Comparison of ENCODE assay signal across 10 mouse cellular contexts in the genomic region with DNA sequence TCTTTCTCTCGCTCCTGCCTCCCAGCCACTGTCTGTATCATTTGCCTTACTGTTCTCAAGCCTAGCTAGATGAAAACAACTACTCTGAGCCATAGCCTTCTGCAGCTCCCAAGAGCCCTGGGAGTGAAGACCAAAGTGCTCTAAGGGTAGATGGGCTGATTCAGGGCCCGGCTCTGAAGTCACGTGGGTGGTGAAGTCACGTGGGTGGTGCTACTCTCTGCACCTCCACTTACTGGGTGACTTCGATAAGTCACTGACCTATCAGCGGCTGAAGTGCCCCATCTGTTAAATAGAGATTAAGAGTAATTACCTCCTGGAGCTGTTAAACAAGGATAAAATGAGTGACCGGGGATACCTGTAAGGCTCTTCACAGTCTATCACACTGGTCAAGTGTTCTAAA. TPM values are rescaled to one million over a fixed set of nuclear protein-coding genes. Genes with fewer than 3 reads are reported as not detected.
DNase-seq lines count a peak whose midpoint lies in the region; ATAC-seq and TF ChIP-seq lines count a peak whose summit lies in the region.
"Had no signal": no experiment of that assay in that cellular context is flagged by ENCODE, and none has a peak within 500 bp of the region (broad histone marks: within the 10 kb centered on the region; RNA-seq: fewer than 3 reads in every experiment).

No protein-coding gene starts in this region.

- peaks cover 17% of the 10 kb centered on the region for H3K27me3 ChIP-seq in midbrain, embryonic 13.5 days
- peaks cover 6% of the 10 kb centered on the region for H3K27me3 ChIP-seq in midbrain, postnatal 0 days (ENCODE audit: insufficient read depth, low read length)
- no peaks in the 10 kb centered on the region for H3K27me3 ChIP-seq in intestine, embryonic 16.5 days (replicated peaks; ENCODE audit: control insufficient read depth, insufficient read depth, low read length)

- H3K4me1 ChIP-seq in midbrain, embryonic 13.5 days (replicated peaks), result peaks cover 17% of the 10 kb centered on the region
- H3K4me1 ChIP-seq in midbrain, postnatal 0 days (ENCODE audit: insufficient read depth, low read length), result 0 out of 2 replicates have a peak, but pooled peaks cover 4% of the 10 kb centered on the region
- H3K4me1 ChIP-seq in intestine, embryonic 16.5 days (ENCODE audit: control insufficient read depth, insufficient read depth, low read length), result peaks cover 5% of the 10 kb centered on the region; the same call in 1 of the 2 replicates

- 70% methylated on average over 7 of the region's 7 CpGs for WGBS in midbrain, embryonic 13.5 days
- 81% methylated on average over 7 of the region's 7 CpGs for WGBS in midbrain, postnatal 0 days
- WGBS in intestine, embryonic 16.5 days, result 44% methylated on average over 7 of the region's 7 CpGs

- no peak overlapping the region for H3K4me2 ChIP-seq in midbrain, embryonic 13.5 days (replicated peaks)
- H3K4me2 ChIP-seq in midbrain, postnatal 0 days (ENCODE audit: low read depth, low read length, poor library complexity, severe bottlenecking), result no peak overlapping the region
- no peak overlapping the region for H3K4me2 ChIP-seq in intestine, embryonic 16.5 days (ENCODE audit: low read depth, low read length)
- H3K4me2 ChIP-seq: limb, embryonic 13.5 days had no signal

- no peak overlapping the region for H3K4me3 ChIP-seq in midbrain, embryonic 13.5 days (replicated peaks)
- H3K4me3 ChIP-seq in midbrain, postnatal 0 days (ENCODE audit: low read depth, low read length), result no peak overlapping the region
- no peak overlapping the region for H3K4me3 ChIP-seq in intestine, embryonic 16.5 days (ENCODE audit: low read length)
- no peak overlapping the region for H3K4me3 ChIP-seq in layer of hippocampus, adult 2 months
- H3K4me3 ChIP-seq: limb, embryonic 13.5 days had no signal

- ATAC-seq in midbrain, embryonic 13.5 days, result no peak
- no peak for ATAC-seq in midbrain, postnatal 0 days (ENCODE audit: low FRiP score)
- ATAC-seq in intestine, embryonic 16.5 days, result peak; percentile 63

- no peaks in the 10 kb centered on the region for H3K9me3 ChIP-seq in midbrain, embryonic 13.5 days
- H3K9me3 ChIP-seq in midbrain, postnatal 0 days (ENCODE audit: low read length), result no peaks in the 10 kb centered on the region
- no peaks in the 10 kb centered on the region for H3K9me3 ChIP-seq in intestine, embryonic 16.5 days (ENCODE audit: control insufficient read depth, low read length)
- H3K9me3 ChIP-seq: limb, embryonic 13.5 days had no signal

- H3K9ac ChIP-seq in midbrain, embryonic 13.5 days (replicated peaks), result no peak overlapping the region
- H3K9ac ChIP-seq in midbrain, postnatal 0 days (replicated peaks; ENCODE audit: low read length, poor library complexity, severe bottlenecking), result no peak overlapping the region
- no peak overlapping the region for H3K9ac ChIP-seq in intestine, embryonic 16.5 days (ENCODE audit: low read depth, low read length)

- peak; percentile 25 for DNase-seq in embryo, embryonic 11 days
- no peak for DNase-seq in embryo, embryonic 9.5 days (ENCODE audit: extremely low spot score)
- DNase-seq in midbrain, postnatal 0 days (ENCODE audit: low spot score), result no peak
- DNase-seq in spleen, postnatal 10 days (ENCODE audit: low spot score in 2 of 2), result peak; percentile 87 to 95
- DNase-seq in urinary bladder, postnatal 25 days (ENCODE audit: low spot score), result no peak
- no peak for DNase-seq in layer of hippocampus, adult 2 months (ENCODE audit: low spot score in 2 of 2)

- no peak for TF ChIP-seq CTCF in midbrain, postnatal 0 days (IDR thresholded peaks at IDR 0.05)
- no peak for TF ChIP-seq CTCF in layer of hippocampus, adult 2 months (conservative IDR thresholded peaks at IDR 0.05)

- H3K36me3 ChIP-seq in midbrain, embryonic 13.5 days, result peaks cover 30% of the 10 kb centered on the region
- H3K36me3 ChIP-seq in midbrain, postnatal 0 days (ENCODE audit: insufficient read depth, low read length), result peaks cover 24% of the 10 kb centered on the region
- peaks cover 15% of the 10 kb centered on the region; the same call in 1 of the 2 replicates for H3K36me3 ChIP-seq in intestine, embryonic 16.5 days (ENCODE audit: control insufficient read depth, insufficient read depth, low read length)

- H3K27ac ChIP-seq in midbrain, embryonic 13.5 days, result peak overlapping the region; percentile 30; the same call in 1 of the 2 replicates
- no peak overlapping the region for H3K27ac ChIP-seq in midbrain, postnatal 0 days (ENCODE audit: low read depth, low read length)
- peak overlapping the region; percentile 1; the same call in 1 of the 2 replicates for H3K27ac ChIP-seq in intestine, embryonic 16.5 days (ENCODE audit: low read length)
- H3K27ac ChIP-seq in layer of hippocampus, adult 2 months, result no peak overlapping the region
- H3K27ac ChIP-seq: limb, embryonic 13.5 days had no signal

RNA-seq across cellular contexts. Expression of gene Tnk1, which starts 4.5 kb away (rescaled TPM):
- polyA plus RNA-seq in midbrain, embryonic 13.5 days (2015; fragmentation: Nextera tagmentation; extraction: Ambion mirVana), result 0.27 and 0.31 TPM in 2 replicates
- not detected in 2 replicates for total RNA-seq in midbrain, postnatal 0 days (2014; rRNA removed)
- 0.16 TPM in 2 replicates for polyA plus RNA-seq in midbrain, postnatal 0 days (2015; fragmentation: Nextera tagmentation; extraction: Ambion mirVana)
- polyA plus RNA-seq in intestine, embryonic 16.5 days (2015; fragmentation: Nextera tagmentation; extraction: Ambion mirVana), result 20.5 and 23.5 TPM in 2 replicates
- total RNA-seq in layer of hippocampus, adult 2 months (2021), result not detected

RNA-seq across cellular contexts. Expression of gene Plscr3, which starts 7.8 kb away (rescaled TPM):
- polyA plus RNA-seq in midbrain, embryonic 13.5 days (2015; fragmentation: Nextera tagmentation; extraction: Ambion mirVana), result 55.0 and 56.3 TPM in 2 replicates
- 24.1 and 26.6 TPM in 2 replicates for total RNA-seq in midbrain, postnatal 0 days (2014; rRNA removed)
- 33.5 and 35.0 TPM in 2 replicates for polyA plus RNA-seq in midbrain, postnatal 0 days (2015; fragmentation: Nextera tagmentation; extraction: Ambion mirVana)
- polyA plus RNA-seq in intestine, embryonic 16.5 days (2015; fragmentation: Nextera tagmentation; extraction: Ambion mirVana), result 73.0 and 75.2 TPM in 2 replicates
- total RNA-seq in layer of hippocampus, adult 2 months (2021), result 10 to 100 TPM; 17.1 to 19.8 TPM

RNA-seq across cellular contexts. Expression of gene Tmem256, which starts 15.7 kb away (rescaled TPM):
- polyA plus RNA-seq in midbrain, embryonic 13.5 days (2015; fragmentation: Nextera tagmentation; extraction: Ambion mirVana), result 329 and 331 TPM in 2 replicates
- 95.5 and 103 TPM in 2 replicates for total RNA-seq in midbrain, postnatal 0 days (2014; rRNA removed)
- 349 and 370 TPM in 2 replicates for polyA plus RNA-seq in midbrain, postnatal 0 days (2015; fragmentation: Nextera tagmentation; extraction: Ambion mirVana)
- 470 and 476 TPM in 2 replicates for polyA plus RNA-seq in intestine, embryonic 16.5 days (2015; fragmentation: Nextera tagmentation; extraction: Ambion mirVana)
- total RNA-seq in layer of hippocampus, adult 2 months (2021), result 100 to 1,000 TPM; 113 to 114 TPM

RNA-seq across cellular contexts. Expression of gene Nlgn2, which starts 16.4 kb away (rescaled TPM):
- 20.5 and 21.3 TPM in 2 replicates for polyA plus RNA-seq in midbrain, embryonic 13.5 days (2015; fragmentation: Nextera tagmentation; extraction: Ambion mirVana)
- 117 and 137 TPM in 2 replicates for total RNA-seq in midbrain, postnatal 0 days (2014; rRNA removed)
- polyA plus RNA-seq in midbrain, postnatal 0 days (2015; fragmentation: Nextera tagmentation; extraction: Ambion mirVana), result 21.0 and 23.5 TPM in 2 replicates
- 3.4 and 4.1 TPM in 2 replicates for polyA plus RNA-seq in intestine, embryonic 16.5 days (2015; fragmentation: Nextera tagmentation; extraction: Ambion mirVana)
- total RNA-seq in layer of hippocampus, adult 2 months (2021), result 100 to 1,000 TPM; 197 to 201 TPM

RNA-seq across cellular contexts. Expression of gene Tmem95, which starts 23.8 kb away (rescaled TPM):
- polyA plus RNA-seq in midbrain, embryonic 13.5 days (2015; fragmentation: Nextera tagmentation; extraction: Ambion mirVana), result not detected in 2 replicates
- total RNA-seq in midbrain, postnatal 0 days (2014; rRNA removed), result not detected in 2 replicates
- polyA plus RNA-seq in midbrain, postnatal 0 days (2015; fragmentation: Nextera tagmentation; extraction: Ambion mirVana), result not detected in 2 replicates
- polyA plus RNA-seq in intestine, embryonic 16.5 days (2015; fragmentation: Nextera tagmentation; extraction: Ambion mirVana), result not detected in 2 replicates
- not detected for total RNA-seq in layer of hippocampus, adult 2 months (2021)
- total RNA-seq: gastrocnemius, adult 8-10 months had no signal

Comparison
In these comparisons a context has a peak if more than half of its experiments do, and no peak if none do; other contexts are left out.
1. DNase-seq: peak in embryo, embryonic 11 days (single experiment) and spleen, postnatal 10 days (2 of 2); none in embryo, embryonic 9.5 days (single experiment), midbrain, postnatal 0 days (single experiment), urinary bladder, postnatal 25 days (single experiment) and layer of hippocampus, adult 2 months (0 of 2).
2. H3K27ac ChIP-seq: peak in midbrain, embryonic 13.5 days (single experiment) and intestine, embryonic 16.5 days (single experiment); none in midbrain, postnatal 0 days (single experiment) and layer of hippocampus, adult 2 months (single experiment).
3. RNA of gene Tnk1, which starts 4.5 kb away (polyA plus RNA-seq): 20.5 to 23.5 TPM in intestine, embryonic 16.5 days; 0.27 to 0.31 TPM in midbrain, embryonic 13.5 days and 0.16 TPM in midbrain, postnatal 0 days; every median in the first group is over 10 times any median in the second.